Mouse (Mus musculus) spleen, postnatal 10 days (tissue): ENCODE results near the gene Scamp1.
"Not testable (repeated sequence)": the region's sequence is repeated elsewhere in the genome, so short reads cannot be mapped to it uniquely, and the experiment has no call there.

Experiments used
- DNase-seq, 2 experiments: peaks; one replicate each; pipeline ENCODE4 v3.0.0; 2021 to 2022; ENCODE audit warnings: low spot score in 2 of 2

Gene Scamp1

DNA sequence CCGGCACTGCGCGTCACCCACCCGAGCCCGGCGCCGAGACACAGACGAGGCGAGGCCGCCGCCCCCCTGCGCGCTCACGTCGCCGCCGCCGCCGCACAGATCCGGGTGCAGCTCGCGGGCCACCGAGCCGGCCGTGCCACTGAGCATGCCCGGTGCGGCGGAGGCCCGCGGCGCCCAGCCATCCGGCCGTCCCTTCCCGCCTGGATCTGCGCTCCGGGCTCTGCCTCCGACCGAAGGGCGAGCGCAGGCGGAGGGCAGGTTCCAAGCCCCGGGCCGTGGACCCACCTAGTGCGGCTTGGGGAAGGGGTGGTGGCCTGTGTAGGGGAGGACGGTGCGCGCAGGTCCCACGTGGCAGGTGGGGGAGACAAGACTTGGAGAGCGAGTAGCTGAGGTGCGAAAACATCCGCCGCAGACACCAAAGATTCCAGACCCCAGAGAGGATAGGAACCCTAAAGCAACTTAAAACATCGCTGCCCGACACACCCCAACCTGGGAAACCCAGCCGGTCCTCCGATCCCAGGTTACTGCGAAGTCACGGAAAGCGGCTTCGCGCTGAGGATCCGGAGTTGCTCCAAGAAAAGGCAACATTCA, at the start of gene Scamp1:
Scamp1 (minus strand) TSS at position 577 of the 591 bp plus-strand sequence.
- peak; percentile 61 to 80 for DNase-seq

GRCm38 (mm10) chr13:94330392-94330979, 44.8 kb upstream of the Scamp1 start:
- DNase-seq, result no peak

- not testable (repeated sequence) for DNase-seq
These were observed 43.3 kb upstream of the Scamp1 start for GRCm38 (mm10) chr13:94329005-94329404.

DNA sequence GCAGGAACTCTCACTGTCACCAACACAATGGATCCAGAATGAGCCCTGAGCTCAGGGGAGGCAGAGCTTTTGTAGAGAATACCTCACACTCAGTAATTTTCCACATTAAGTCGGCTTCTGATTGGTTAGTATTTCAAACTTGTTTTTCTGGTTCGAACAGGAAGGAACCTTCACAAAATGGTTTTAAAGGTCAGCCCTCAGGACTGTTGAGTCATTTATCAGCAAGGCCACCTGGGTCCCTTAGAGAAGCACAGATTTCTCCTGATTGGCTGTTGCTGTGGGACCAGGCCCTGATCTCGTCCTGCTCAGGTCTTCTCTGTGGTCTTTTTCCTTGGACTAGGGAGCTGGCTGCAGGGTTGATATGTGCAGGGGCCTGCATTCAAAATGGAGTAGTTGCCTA, 42.4 kb upstream of the Scamp1 start:
- no peak for DNase-seq

- DNase-seq, result no peak
These were observed 36.8 kb upstream of the Scamp1 start for GRCm38 (mm10) chr13:94322475-94322874.

- DNase-seq, result no peak
These were observed 35.6 kb upstream of the Scamp1 start for GRCm38 (mm10) chr13:94321094-94321792.

DNA sequence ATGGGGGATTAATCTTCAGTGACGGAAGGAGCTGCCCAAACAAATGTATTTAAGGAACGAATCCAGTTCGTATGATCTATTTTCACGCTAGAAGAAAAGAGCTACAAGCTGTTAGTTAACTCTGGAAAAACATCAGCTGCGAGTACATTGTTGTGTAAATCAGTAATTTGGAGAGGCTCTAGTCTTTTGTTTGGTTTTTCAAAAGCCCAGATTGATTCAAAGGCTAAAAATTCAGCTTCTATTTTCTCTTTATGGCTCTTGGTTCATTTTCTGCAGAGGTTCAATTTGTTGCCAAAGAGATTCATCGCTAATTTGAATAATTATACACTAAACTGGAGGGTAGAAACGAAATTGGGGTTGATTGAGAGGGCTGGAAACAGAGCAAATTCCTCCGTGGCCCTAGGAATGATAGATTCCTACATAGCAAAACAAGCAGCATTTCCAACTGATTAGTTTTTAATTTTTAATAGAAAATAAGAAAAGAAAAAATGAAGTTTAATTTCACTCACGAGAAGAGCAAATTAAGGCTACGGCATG, 31.4 kb upstream of the Scamp1 start:
- DNase-seq, result no peak

DNA sequence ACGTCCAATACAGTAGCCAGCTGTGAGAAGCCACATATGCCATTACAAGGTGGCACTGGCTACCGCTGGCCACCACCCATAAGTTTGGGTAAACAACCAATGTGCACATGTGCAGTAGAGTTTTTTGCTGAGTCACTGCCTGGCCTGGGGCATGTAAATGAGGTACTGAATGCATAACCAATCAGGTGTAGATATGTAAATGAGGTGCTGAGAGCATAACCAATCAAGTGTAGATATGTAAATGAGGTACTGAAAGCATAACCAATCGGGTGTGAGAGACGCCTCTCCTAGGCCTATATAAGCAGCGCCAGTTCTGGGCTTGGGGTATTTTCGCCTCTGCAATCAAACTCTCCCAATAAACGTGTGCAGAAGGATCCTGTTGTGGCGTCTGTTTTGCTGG, 27.2 kb upstream of the Scamp1 start:
- not testable (repeated sequence) for DNase-seq

DNA sequence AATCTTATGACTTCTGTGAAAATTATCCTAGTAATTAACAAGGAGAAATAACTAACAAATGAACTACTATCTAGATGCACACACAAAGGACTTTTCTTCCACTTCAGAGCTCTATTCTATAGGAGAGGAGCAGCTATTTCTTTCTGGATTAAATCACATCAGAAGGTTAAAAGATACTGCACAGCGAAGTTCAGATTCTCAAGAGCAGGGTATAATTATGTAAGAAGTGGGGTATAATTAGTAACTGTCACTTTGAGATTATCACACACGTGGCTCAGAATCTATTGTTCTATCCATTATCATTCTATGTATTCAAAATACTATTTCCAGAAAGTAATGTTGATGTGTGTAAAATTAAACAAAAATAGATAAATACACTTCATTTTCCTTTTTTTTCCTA, 22.6 kb upstream of the Scamp1 start:
- DNase-seq, result no peak

- no peak for DNase-seq
These were observed 21.9 kb upstream of the Scamp1 start for GRCm38 (mm10) chr13:94307531-94307930.

GRCm38 (mm10) chr13:94306968-94307289, 21.3 kb upstream of the Scamp1 start:
- no peak for DNase-seq

DNA sequence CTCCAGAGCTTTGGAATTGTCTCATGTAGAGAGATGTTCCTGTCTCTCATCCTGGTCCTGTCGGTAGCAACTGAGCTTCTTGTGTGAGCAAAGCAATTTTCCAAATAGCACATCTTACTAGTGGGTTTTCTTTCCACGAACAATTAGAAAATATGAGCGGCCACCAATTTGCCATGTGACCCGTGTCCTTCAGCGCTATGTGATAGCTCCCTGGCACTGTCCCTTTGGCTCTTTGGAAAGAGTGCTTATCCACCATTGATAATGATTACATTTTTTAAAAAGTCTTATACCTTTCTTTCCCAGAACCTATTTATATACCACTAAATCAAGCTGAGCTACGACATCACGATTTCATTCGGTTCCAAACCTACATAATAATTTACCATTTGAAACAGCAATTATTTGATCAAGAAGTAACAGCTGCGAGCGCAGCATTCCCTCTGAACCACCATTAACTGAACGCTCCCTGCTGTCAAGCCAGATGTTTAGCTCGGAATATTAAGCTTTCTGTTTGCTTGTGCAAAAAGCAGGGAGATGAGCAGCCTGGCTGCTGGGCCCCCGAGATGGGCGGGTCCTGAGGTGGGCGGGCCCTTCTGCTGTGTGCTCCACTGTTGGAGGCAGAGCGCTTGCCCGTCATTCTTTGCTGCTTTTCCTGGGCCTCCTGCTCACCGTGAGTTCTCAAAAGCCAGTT, 20.8 kb upstream of the Scamp1 start:
- peak in 1 of 2 experiments; percentile 22 for DNase-seq

DNA sequence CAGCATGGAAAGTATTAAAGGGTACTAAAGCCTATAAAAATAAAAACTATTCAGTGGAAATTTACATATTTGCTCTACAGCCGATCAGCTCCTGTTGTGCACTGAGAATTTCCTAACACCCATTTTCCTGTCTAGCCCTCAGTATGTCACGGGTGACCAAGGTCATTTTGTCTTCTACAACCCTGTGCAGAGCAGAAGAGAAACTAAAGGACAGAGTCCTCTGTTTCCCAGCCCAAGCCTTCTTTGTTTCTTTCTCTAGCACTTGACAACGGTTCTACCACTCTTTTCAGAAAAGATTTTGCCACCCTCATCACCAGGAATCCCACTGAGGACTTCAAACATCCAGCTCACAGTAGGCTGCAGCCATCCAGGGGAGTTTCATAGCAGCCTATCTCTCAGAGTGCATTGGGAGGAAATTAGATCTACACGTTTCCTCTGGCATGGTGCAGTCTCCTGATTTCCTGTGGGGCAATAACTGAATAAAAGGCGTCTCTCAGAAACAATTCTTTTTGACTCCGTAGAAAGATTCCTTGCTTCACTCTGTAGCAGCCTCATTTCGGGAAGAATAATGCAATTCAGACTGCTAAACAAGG, 15.4 kb upstream of the Scamp1 start:
- no peak for DNase-seq

GRCm38 (mm10) chr13:94300232-94300631, 14.6 kb upstream of the Scamp1 start:
- no peak for DNase-seq

DNA sequence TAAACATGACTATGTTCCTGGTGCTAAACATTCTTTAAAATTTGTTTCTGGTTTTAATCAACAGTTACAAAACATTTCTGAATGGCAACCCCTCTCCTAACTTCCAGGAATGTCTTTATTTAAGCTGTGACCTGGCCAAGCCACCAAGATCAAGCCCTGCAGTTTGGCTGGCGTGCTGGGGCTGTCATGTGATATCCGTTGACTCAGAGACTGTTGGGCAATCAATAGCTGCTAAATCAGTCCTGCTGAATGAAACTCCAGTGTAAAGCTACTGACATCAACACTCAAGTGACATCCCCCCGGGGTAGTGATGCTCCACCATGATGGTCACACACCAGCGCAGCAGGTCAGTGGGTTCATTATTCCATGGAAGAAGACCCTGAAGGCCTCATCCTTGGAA, 12.7 kb upstream of the Scamp1 start:
- no peak for DNase-seq

GRCm38 (mm10) chr13:94296371-94296770, 10.7 kb upstream of the Scamp1 start:
- no peak for DNase-seq

GRCm38 (mm10) chr13:94295922-94296321, 10.3 kb upstream of the Scamp1 start:
- DNase-seq, result no peak

DNA sequence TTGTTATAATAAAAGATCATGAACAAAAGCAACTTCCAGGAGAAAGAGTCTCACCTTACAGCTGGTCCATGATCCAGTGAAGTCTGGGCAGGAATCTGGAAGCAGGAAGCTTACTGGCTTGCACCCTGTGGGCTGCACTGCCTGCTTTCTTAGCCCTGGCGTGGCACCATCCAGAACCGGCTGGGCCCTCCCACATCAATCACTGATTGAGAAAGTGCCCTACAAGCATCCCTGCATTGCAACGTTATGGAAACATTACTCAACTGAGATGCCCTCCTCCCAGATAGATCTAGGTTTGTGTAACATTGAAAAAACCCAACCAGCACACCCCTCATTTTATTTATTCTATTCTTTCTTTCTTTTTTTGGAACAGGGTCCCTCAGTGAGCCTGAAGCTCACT, 9.2 kb upstream of the Scamp1 start:
- no peak for DNase-seq

GRCm38 (mm10) chr13:94293911-94294310, 8.3 kb upstream of the Scamp1 start:
- DNase-seq, result no peak

- no peak for DNase-seq
These were observed 538 bp upstream of the Scamp1 start for GRCm38 (mm10) chr13:94286195-94286594.

- peak in 1 of 2 experiments; percentile 22 for DNase-seq
These were observed 951 bp downstream of the Scamp1 start for GRCm38 (mm10) chr13:94284543-94285269.
